Mouse (Mus musculus) kidney, embryonic 14.5 days (tissue): ENCODE results near the gene Fam186a. TPM values are rescaled to one million over a fixed set of nuclear protein-coding genes. Genes with fewer than 3 reads are reported as not detected.
"Not testable (repeated sequence)": the region's sequence is repeated elsewhere in the genome, so short reads cannot be mapped to it uniquely, and the experiment has no call there.

Experiments
- ATAC-seq: fragments of 200-750 bp; cut with Nextera tagmentation; 2 replicates; pipeline ENCODE4 v1.8.0; 2017; ENCODE audit warnings: moderate number of reproducible peaks, mild to moderate bottlenecking, moderate TSS enrichment, moderate library complexity; ENCODE audit not compliant: low FRiP score, low TSS enrichment
- H3K27ac ChIP-seq: fragments of 300-500 bp; sonication (generic); 2 replicates; pipeline ENCODE4 v1.5.1; 2014; ENCODE audit warnings: low read depth, mild to moderate bottlenecking, low read length, moderate library complexity, mixed read lengths
- H3K27me3 ChIP-seq: fragments of 300-500 bp; sonication (generic); 2 replicates; pipeline ENCODE4 v1.6.1; 2014; ENCODE audit warnings: mild to moderate bottlenecking, low read length; ENCODE audit not compliant: control insufficient read depth, insufficient read depth
- H3K36me3 ChIP-seq: fragments of 300-500 bp; sonication (generic); 2 replicates; pipeline ENCODE4 v1.6.1; 2014; ENCODE audit warnings: low read length, mixed read lengths; ENCODE audit not compliant: control insufficient read depth, insufficient read depth
- H3K4me1 ChIP-seq: fragments of 300-500 bp; sonication (generic); 2 replicates; pipeline ENCODE4 v1.6.1; 2014; ENCODE audit warnings: low read length, mixed read lengths; ENCODE audit not compliant: control insufficient read depth, insufficient read depth
- H3K4me2 ChIP-seq: fragments of 300-500 bp; sonication (generic); replicated peaks from 2 replicates; pipeline ENCODE4 v1.6.1; 2014; ENCODE audit warnings: low read depth, mild to moderate bottlenecking, low read length
- H3K4me3 ChIP-seq: fragments of 300-500 bp; sonication (generic); 2 replicates; pipeline ENCODE4 v1.5.1; 2014; ENCODE audit warnings: mild to moderate bottlenecking, low read length
- H3K9ac ChIP-seq: fragments of 300-500 bp; sonication (generic); 2 replicates; pipeline ENCODE4 v1.6.1; 2014; ENCODE audit warnings: low read depth, mild to moderate bottlenecking, low read length, moderate library complexity
- H3K9me3 ChIP-seq: fragments of 300-500 bp; sonication (generic); 2 replicates; pipeline ENCODE4 v1.6.1; 2016; ENCODE audit warnings: low read length; ENCODE audit not compliant: control insufficient read depth
- WGBS: fragments of 180-500 bp; shearing (Covaris S2); extraction: QIAGEN DNeasy Blood & Tissue Kit; methylation state at CpG from one replicate; pipeline ENCODE4 v1.1.7; 2014; 5-methylcytosine and 5-hydroxymethylcytosine counted together
- polyA plus RNA-seq: library from polyadenylated mRNA; unstranded; fragments of >200 nt; fragmentation: Nextera tagmentation; extraction: Ambion mirVana; gene quantifications from 2 replicates; pipeline ENCODE4 v1.2.1, GENCODE M21; 2014

The Fam186a gene
- polyA plus RNA-seq, result not detected in 2 replicates

GRCm38 (mm10) chr15:99966961-99967360 lies at the start of gene Fam186a:
Fam186a (minus strand) TSS chr15:99967061.
- no peak within 1 kb of the TSS for H3K27ac ChIP-seq
- no peaks in the 10 kb centered on the region for H3K9me3 ChIP-seq
- no peak within 1 kb of the TSS for H3K4me3 ChIP-seq
- no peaks in the 10 kb centered on the region for H3K27me3 ChIP-seq
- no peaks in the 10 kb centered on the region for H3K36me3 ChIP-seq
- no peak within 1 kb of the TSS for H3K9ac ChIP-seq
- no peaks in the 10 kb centered on the region for H3K4me1 ChIP-seq
- no peak within 1 kb of the TSS for H3K4me2 ChIP-seq
- 80% methylated on average over 4 of the region's 4 CpGs for WGBS
- ATAC-seq, result no peak

DNA sequence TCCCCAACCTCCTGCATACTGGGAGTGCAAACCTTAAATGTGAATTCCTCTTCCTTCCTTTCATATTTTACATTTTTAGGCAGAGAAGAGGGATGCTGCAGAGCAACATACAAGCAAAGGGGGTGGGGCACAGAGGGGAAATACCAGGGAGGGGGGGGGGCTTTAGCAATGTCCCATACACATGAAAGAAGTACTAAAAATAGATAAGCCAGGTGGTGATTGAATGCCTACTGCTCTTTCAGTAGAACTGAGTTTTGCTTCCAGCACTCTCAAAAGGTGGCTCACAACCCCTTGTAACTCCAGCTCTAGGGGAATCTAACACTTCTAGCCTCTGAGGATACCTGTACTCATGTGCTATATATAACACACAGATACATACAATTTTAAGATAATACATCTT lies 39.3 kb upstream of the Fam186a start:
- ATAC-seq, result no peak
- H3K27me3 ChIP-seq, result no peaks in the 10 kb centered on the region
- H3K36me3 ChIP-seq, result peaks cover 85% of the 10 kb centered on the region
- no peaks in the 10 kb centered on the region for H3K4me1 ChIP-seq
- no peaks in the 10 kb centered on the region for H3K9me3 ChIP-seq
- no peak overlapping the region for H3K9ac ChIP-seq
- no peak overlapping the region for H3K4me2 ChIP-seq
- no peak overlapping the region for H3K4me3 ChIP-seq
- no peak overlapping the region for H3K27ac ChIP-seq

- ATAC-seq, result no peak
- Histone ChIP-seq H3K4me1 (no peaks in the 10 kb centered on the region), H3K27me3 (no peaks in the 10 kb centered on the region), H3K36me3 (peaks cover 82% of the 10 kb centered on the region), H3K9me3 (no peaks in the 10 kb centered on the region), H3K9ac (no peak overlapping the region), H3K4me3 (no peak overlapping the region), H3K27ac (no peak overlapping the region), H3K4me2 (no peak overlapping the region)
- WGBS, result 79% methylated on average over 7 of the region's 7 CpGs
Observed at GRCm38 (mm10) chr15:100004677-100005273, 37.9 kb upstream of the Fam186a start.

DNA sequence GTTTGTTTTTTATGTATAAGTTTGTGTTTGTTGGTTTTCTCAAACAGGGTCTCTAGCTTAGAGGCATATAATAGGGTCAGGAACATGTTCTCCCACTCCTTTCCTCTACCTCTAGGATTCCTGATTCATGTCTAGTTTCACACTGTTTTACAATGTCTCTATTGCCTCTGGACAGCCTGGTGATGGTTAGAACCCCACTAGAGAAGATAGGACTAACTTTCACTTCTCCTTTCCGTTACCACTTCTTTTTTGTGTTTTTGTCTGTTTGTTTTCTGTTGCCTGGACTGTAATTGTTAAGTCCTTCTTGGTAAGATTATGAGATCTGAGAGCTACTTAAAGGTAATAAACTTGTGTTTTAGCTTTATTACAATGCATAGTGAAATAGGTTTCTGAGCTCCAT lies 32.5 kb upstream of the Fam186a start:
- Histone ChIP-seq H3K27me3 (no peaks in the 10 kb centered on the region), H3K4me3 (no peak overlapping the region), H3K36me3 (peaks cover 72% of the 10 kb centered on the region), H3K9me3 (no peaks in the 10 kb centered on the region), H3K27ac (no peak overlapping the region), H3K4me1 (no peaks in the 10 kb centered on the region), H3K9ac (no peak overlapping the region), H3K4me2 (no peak overlapping the region)
- 95% methylated on average over 1 of the region's 1 CpGs for WGBS
- no peak for ATAC-seq

- H3K4me2 ChIP-seq, result no peak overlapping the region
- no peak for ATAC-seq
- WGBS, result 92% methylated on average over 6 of the region's 6 CpGs
- H3K27ac ChIP-seq, result no peak overlapping the region
- no peak overlapping the region for H3K9ac ChIP-seq
- H3K4me3 ChIP-seq, result no peak overlapping the region
- peaks cover 66% of the 10 kb centered on the region for H3K36me3 ChIP-seq
- H3K27me3 ChIP-seq, result no peaks in the 10 kb centered on the region
- no peaks in the 10 kb centered on the region for H3K9me3 ChIP-seq
- H3K4me1 ChIP-seq, result no peaks in the 10 kb centered on the region
Observed at GRCm38 (mm10) chr15:99997114-99997804, 30.4 kb upstream of the Fam186a start.

GRCm38 (mm10) chr15:99993100-99993499 lies 26.2 kb upstream of the Fam186a start:
- Histone ChIP-seq H3K9ac (no peak overlapping the region), H3K27me3 (no peaks in the 10 kb centered on the region), H3K36me3 (peaks cover 71% of the 10 kb centered on the region), H3K27ac (no peak overlapping the region), H3K4me1 (no peaks in the 10 kb centered on the region), H3K9me3 (no peaks in the 10 kb centered on the region), H3K4me2 (no peak overlapping the region), H3K4me3 (no peak overlapping the region)
- ATAC-seq, result no peak
- 93% methylated on average over 1 of the region's 1 CpGs for WGBS

- Histone ChIP-seq H3K36me3 (no peaks in the 10 kb centered on the region), H3K9me3 (no peaks in the 10 kb centered on the region), H3K4me3 (no peak overlapping the region), H3K4me2 (no peak overlapping the region), H3K27ac (no peak overlapping the region), H3K4me1 (no peaks in the 10 kb centered on the region), H3K9ac (no peak overlapping the region), H3K27me3 (no peaks in the 10 kb centered on the region)
- WGBS, result 76% methylated on average over 2 of the region's 2 CpGs
- ATAC-seq, result no peak
Observed at GRCm38 (mm10) chr15:99979715-99980114, 12.9 kb upstream of the Fam186a start.

- no peak overlapping the region for H3K4me2 ChIP-seq
- WGBS, result 76% methylated on average over 1 of the region's 1 CpGs
- no peak overlapping the region for H3K9ac ChIP-seq
- peaks cover 4% of the 10 kb centered on the region for H3K4me1 ChIP-seq
- no peaks in the 10 kb centered on the region for H3K27me3 ChIP-seq
- no peak for ATAC-seq
- no peaks in the 10 kb centered on the region for H3K9me3 ChIP-seq
- H3K4me3 ChIP-seq, result no peak overlapping the region
- H3K36me3 ChIP-seq, result no peaks in the 10 kb centered on the region
- H3K27ac ChIP-seq, result no peak overlapping the region
Observed at GRCm38 (mm10) chr15:99979266-99979665, 12.4 kb upstream of the Fam186a start.

- not testable (repeated sequence) for H3K9ac ChIP-seq, H3K4me3 ChIP-seq, H3K36me3 ChIP-seq, ATAC-seq, H3K4me1 ChIP-seq, H3K9me3 ChIP-seq, H3K27ac ChIP-seq, H3K4me2 ChIP-seq, H3K27me3 ChIP-seq
- 83% methylated on average over 2 of the region's 2 CpGs for WGBS
Observed at GRCm38 (mm10) chr15:99976121-99976520, 9.3 kb upstream of the Fam186a start.
